Mouse (Mus musculus): Measurements from ENCODE around the gene Rapgef2. TPM values are rescaled to one million over a fixed set of nuclear protein-coding genes. Genes with fewer than 3 reads are reported as not detected.
"Not testable (repeated sequence)": the region's sequence is repeated elsewhere in the genome, so short reads cannot be mapped to it uniquely, and the experiment has no call there.

Rapgef2 gene
- polyA plus RNA-seq, 1 experiment: 1.5 TPM

GRCm38 (mm10) chr3:79066455-79067055 is 219.8 kb downstream of the Rapgef2 start:
- Histone ChIP-seq H3K9me3 (no peaks in the 10 kb centered on the region), H3K4me1 (peaks cover 14% of the 10 kb centered on the region), H3K4me3 (replicated peaks) (no peak overlapping the region), H3K27me3 (replicated peaks) (no peaks in the 10 kb centered on the region), H3K36me3 (replicated peaks; ENCODE audit: low read length) (peaks cover 64% of the 10 kb centered on the region)
- no peak for TF ChIP-seq FLI1 (IDR thresholded peaks at IDR 0.05; ENCODE audit: low read length)
- no peak for TF ChIP-seq GATA1 (IDR thresholded peaks at IDR 0.05; ENCODE audit: borderline replicate concordance, low read length)

GRCm38 (mm10) chr3:79064096-79064495 is 222.2 kb downstream of the Rapgef2 start:
- TF ChIP-seq FLI1 (IDR thresholded peaks at IDR 0.05; ENCODE audit: low read length) (no peak), GATA1 (IDR thresholded peaks at IDR 0.05; ENCODE audit: borderline replicate concordance, low read length) (no peak)
- no peak overlapping the region for H3K4me3 ChIP-seq (replicated peaks)
- peaks cover 51% of the 10 kb centered on the region for H3K36me3 ChIP-seq (replicated peaks; ENCODE audit: low read length)
- H3K9me3 ChIP-seq: no peaks in the 10 kb centered on the region
- no peaks in the 10 kb centered on the region for H3K27me3 ChIP-seq (replicated peaks)
- H3K4me1 ChIP-seq: no peaks in the 10 kb centered on the region

GRCm38 (mm10) chr3:79061426-79061825 is 224.9 kb downstream of the Rapgef2 start:
- TF ChIP-seq GATA1 (IDR thresholded peaks at IDR 0.05; ENCODE audit: borderline replicate concordance, low read length) (no peak), FLI1 (IDR thresholded peaks at IDR 0.05; ENCODE audit: low read length) (no peak)
- H3K4me1 ChIP-seq: no peaks in the 10 kb centered on the region
- H3K4me3 ChIP-seq (replicated peaks): no peak overlapping the region
- peaks cover 30% of the 10 kb centered on the region for H3K36me3 ChIP-seq (replicated peaks; ENCODE audit: low read length)
- no peaks in the 10 kb centered on the region for H3K27me3 ChIP-seq (replicated peaks)
- no peaks in the 10 kb centered on the region for H3K9me3 ChIP-seq

DNA sequence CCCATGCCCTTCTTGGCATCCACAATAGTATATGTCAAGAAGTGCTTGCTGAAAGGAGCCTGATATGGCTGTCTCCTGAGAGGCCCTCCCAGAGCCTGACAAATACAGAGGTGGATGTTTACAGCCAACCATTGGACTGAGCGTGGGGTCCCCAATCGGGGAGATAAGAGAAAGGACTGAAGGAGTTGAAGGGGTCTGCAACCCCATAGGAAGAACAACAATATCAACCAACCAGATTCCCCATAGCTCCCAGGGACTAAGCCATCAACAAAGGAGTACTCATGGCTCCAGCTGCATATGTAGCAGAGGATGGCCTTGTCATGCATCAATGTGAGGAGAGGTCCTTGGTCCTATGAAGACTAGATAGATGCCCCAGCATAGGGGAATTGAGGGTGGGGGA is 227.8 kb downstream of the Rapgef2 start:
- not testable (repeated sequence) for H3K4me3 ChIP-seq (replicated peaks); H3K4me1 ChIP-seq; H3K36me3 ChIP-seq (replicated peaks; ENCODE audit: low read length); H3K27me3 ChIP-seq (replicated peaks); H3K9me3 ChIP-seq

DNA sequence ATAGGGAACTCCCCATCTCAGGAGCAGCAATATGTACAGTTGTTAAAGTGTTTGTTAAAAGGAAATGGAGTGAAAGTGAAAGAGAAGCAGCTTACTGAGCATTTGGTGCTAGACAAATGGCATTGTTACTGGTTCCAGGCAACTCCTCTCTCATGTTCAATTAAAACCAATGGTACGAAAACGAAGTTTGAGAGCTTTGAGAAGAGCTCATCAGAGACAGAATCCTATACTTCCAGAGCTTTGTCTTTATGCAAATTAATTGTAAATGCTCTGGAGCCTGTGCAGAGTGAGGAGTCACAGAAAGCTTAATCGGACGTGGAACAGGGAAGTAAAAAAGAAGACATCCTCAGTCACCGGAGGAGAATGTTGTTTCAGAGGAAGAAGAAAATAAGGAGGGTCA is 241.1 kb downstream of the Rapgef2 start:
- Histone ChIP-seq H3K4me1 (no peaks in the 10 kb centered on the region), H3K36me3 (replicated peaks; ENCODE audit: low read length) (no peaks in the 10 kb centered on the region), H3K4me3 (replicated peaks) (no peak overlapping the region), H3K27me3 (replicated peaks) (no peaks in the 10 kb centered on the region), H3K9me3 (peaks cover 4% of the 10 kb centered on the region)
- TF ChIP-seq FLI1 (IDR thresholded peaks at IDR 0.05; ENCODE audit: low read length): no peak
- TF ChIP-seq GATA1 (IDR thresholded peaks at IDR 0.05; ENCODE audit: borderline replicate concordance, low read length): no peak

- Histone ChIP-seq H3K4me3 (replicated peaks) (no peak overlapping the region), H3K4me1 (no peaks in the 10 kb centered on the region; the same call in 1 of the 2 replicates), H3K27me3 (replicated peaks) (peaks cover 2% of the 10 kb centered on the region), H3K36me3 (replicated peaks; ENCODE audit: low read length) (no peaks in the 10 kb centered on the region), H3K9me3 (peaks cover 4% of the 10 kb centered on the region)
- TF ChIP-seq GATA1 (IDR thresholded peaks at IDR 0.05; ENCODE audit: borderline replicate concordance, low read length) (no peak), FLI1 (IDR thresholded peaks at IDR 0.05; ENCODE audit: low read length) (no peak)
Observed at GRCm38 (mm10) chr3:79042973-79043372, 243.3 kb downstream of the Rapgef2 start.

GRCm38 (mm10) chr3:79039666-79040450 is 246.5 kb downstream of the Rapgef2 start:
- H3K4me3 ChIP-seq (replicated peaks): no peak overlapping the region
- no peak for TF ChIP-seq FLI1 (IDR thresholded peaks at IDR 0.05; ENCODE audit: low read length)
- no peak for TF ChIP-seq GATA1 (IDR thresholded peaks at IDR 0.05; ENCODE audit: borderline replicate concordance, low read length)
- H3K4me1 ChIP-seq: no peaks in the 10 kb centered on the region; the same call in 1 of the 2 replicates
- no peaks in the 10 kb centered on the region for H3K36me3 ChIP-seq (replicated peaks; ENCODE audit: low read length)
- peaks cover 5% of the 10 kb centered on the region for H3K27me3 ChIP-seq (replicated peaks)
- H3K9me3 ChIP-seq: peaks cover 7% of the 10 kb centered on the region

DNA sequence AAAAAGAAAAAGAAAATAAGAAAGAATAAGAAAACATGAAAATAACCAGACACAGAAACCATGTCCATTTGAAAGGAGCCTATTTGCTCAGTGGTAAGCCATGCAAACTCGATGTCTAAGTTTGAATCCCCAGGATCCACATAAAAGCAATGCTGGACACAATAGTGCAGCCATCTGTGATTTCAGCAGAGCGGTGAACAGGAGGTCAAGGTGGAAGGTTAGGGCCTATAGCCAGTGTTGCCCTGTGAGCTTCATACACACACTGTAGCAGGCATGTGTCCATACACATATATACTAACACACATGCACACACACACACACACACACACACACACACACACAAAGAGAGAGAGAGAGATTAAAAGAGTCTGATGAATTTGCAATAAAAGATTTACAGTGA is 247.3 kb downstream of the Rapgef2 start:
- no peaks in the 10 kb centered on the region for H3K36me3 ChIP-seq (replicated peaks; ENCODE audit: low read length)
- TF ChIP-seq FLI1 (IDR thresholded peaks at IDR 0.05; ENCODE audit: low read length) (no peak), GATA1 (IDR thresholded peaks at IDR 0.05; ENCODE audit: borderline replicate concordance, low read length) (no peak)
- peaks cover 13% of the 10 kb centered on the region; the same call in 1 of the 2 replicates for H3K9me3 ChIP-seq
- H3K4me3 ChIP-seq (replicated peaks): no peak overlapping the region
- H3K27me3 ChIP-seq (replicated peaks): peaks cover 5% of the 10 kb centered on the region
- H3K4me1 ChIP-seq: no peaks in the 10 kb centered on the region; the same call in 1 of the 2 replicates

DNA sequence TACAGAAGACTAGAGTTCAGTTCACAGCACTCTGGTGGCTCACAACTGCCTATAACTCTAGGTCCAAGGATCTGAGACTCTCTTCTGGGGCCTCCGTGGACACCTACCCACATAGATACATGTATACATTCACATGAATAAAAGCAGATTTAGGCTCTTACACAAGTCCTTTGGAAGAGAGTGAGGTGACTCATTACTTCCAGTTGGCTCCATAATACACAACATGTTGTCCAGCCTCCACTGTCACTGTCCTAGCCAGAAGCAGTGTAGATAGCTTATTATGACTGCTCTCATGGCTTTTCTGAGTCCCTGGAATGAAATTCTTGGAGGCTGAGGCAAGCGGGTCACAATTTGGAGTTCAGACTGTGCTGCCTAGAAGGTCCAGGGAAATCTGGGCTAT is 251.9 kb downstream of the Rapgef2 start:
- TF ChIP-seq FLI1 (IDR thresholded peaks at IDR 0.05; ENCODE audit: low read length): no peak
- TF ChIP-seq GATA1 (IDR thresholded peaks at IDR 0.05; ENCODE audit: borderline replicate concordance, low read length): no peak
- Histone ChIP-seq H3K36me3 (replicated peaks; ENCODE audit: low read length) (peaks cover 8% of the 10 kb centered on the region), H3K4me3 (replicated peaks) (no peak overlapping the region), H3K9me3 (peaks cover 39% of the 10 kb centered on the region), H3K27me3 (replicated peaks) (peaks cover 5% of the 10 kb centered on the region), H3K4me1 (peaks cover 5% of the 10 kb centered on the region; the same call in 1 of the 2 replicates)

GRCm38 (mm10) chr3:79030855-79031254 is 255.5 kb downstream of the Rapgef2 start:
- Histone ChIP-seq H3K27me3 (replicated peaks) (no peaks in the 10 kb centered on the region), H3K4me3 (replicated peaks) (no peak overlapping the region), H3K4me1 (peaks cover 27% of the 10 kb centered on the region), H3K9me3 (peaks cover 40% of the 10 kb centered on the region), H3K36me3 (replicated peaks; ENCODE audit: low read length) (peaks cover 8% of the 10 kb centered on the region)
- TF ChIP-seq FLI1 (IDR thresholded peaks at IDR 0.05; ENCODE audit: low read length) (no peak), GATA1 (IDR thresholded peaks at IDR 0.05; ENCODE audit: borderline replicate concordance, low read length) (no peak)

Measured in megakaryocyte, embryonic 14.5 days (primary cell).